Mouse (Mus musculus): ENCODE results near the gene Slc30a4. TPM values are rescaled to one million over a fixed set of nuclear protein-coding genes. Genes with fewer than 3 reads are reported as not detected.

The Slc30a4 gene
- 10 to 100 TPM; 12.1 to 12.4 TPM for total RNA-seq (2021)
- long read RNA-seq, experiment 1, full-length matches to known transcripts, result 2 of 2 reads
- long read RNA-seq, experiment 1, partial matches to known transcripts, result 0 of 2 reads
- long read RNA-seq, experiment 1, other reads (novel, unspliced or antisense), result 0 of 2 reads
- long read RNA-seq, experiment 2, full-length matches to known transcripts, result 3 of 5 reads
- long read RNA-seq, experiment 2, partial matches to known transcripts, result 1 of 5 reads
- long read RNA-seq, experiment 2, other reads (novel, unspliced or antisense), result 1 of 5 reads

DNA sequence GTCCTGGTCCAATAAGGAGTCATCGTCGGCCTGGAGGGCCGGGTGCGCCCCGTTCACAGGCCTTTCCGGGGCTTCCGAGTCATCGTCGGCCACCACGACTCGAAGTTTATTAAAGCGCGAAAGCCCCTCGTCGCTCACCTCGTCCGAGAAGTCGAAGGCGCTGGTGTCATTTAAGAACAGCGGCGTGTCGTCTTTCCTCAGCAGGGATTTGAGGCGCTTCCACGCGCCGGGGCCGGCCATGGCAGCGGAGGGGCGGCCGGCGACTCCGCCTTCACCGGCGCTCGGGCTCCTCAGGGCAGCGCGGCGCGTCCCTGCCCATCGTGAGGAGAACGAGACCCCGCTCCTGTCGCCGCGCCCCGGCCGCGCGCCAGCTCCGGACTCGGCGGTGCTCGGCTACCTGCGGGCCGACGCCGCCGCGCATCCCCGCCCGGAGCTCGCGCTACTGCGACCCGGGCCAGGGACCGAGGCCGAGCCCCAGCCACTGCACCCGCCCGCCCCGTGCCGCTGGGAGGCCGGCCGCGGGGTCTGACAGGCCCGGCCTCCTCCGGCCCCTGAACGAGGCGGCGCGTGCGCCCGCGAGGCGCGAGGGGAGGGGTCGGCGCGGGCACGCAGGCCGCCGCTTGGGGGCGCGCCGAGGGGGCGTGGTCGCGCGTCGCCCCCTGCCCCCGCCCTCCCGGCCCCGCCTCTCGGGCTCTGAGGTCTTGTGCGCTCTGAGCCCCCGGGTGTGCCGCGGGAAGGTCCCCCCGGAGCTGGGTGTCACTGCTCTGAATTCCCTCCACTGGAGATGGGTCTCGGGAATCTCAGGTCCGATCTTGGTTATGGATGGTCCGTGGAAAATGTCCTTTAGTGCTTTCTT lies at the start of gene Slc30a4:
Gene Slc30a4 (minus strand): TSS at position 483 of the 856 bp plus-strand sequence.
- intact Hi-C loops (cut with DNase I), result loop anchor here (5.0 kb wide), 1 partner anchor 35 kb away; the partner anchor contains the start of gene Bloc1s6
- peak; percentile 64 to 75 for DNase-seq

GRCm38 (mm10) chr2:122746461-122746860 lies 44.0 kb upstream of the Slc30a4 start:
- no peak for DNase-seq
- intact Hi-C loops (cut with DNase I), result no loop called here

DNA sequence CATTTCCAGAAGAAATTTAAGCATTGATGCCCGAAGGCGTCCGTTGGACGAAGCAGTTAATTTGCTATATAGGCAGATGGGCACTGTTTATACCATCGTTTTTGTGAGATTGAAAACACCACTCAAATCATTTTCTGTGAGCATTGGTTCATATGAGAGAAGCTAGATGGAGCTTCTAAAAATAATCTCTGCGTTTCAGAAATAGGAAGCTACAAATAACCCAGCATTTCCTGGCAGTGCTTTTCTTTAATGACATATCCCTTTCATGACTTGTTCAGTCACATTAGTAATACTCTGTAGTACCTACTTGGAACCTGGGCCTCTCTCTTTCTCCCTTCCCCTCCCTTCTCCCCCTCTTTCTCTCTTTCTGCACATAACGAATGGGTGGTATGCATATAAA lies 36.6 kb upstream of the Slc30a4 start:
- no peak for DNase-seq
- intact Hi-C loops (cut with DNase I), result loop anchor here (5.0 kb wide), 1 partner anchor 37 kb away; the partner anchor contains the start of gene Slc30a4

- intact Hi-C loops (cut with DNase I), result loop anchor here (5.0 kb wide), 1 partner anchor 36 kb away; the partner anchor contains the start of gene Slc30a4
- peak; percentile 86 to 91 for DNase-seq
These were observed 35.7 kb upstream of the Slc30a4 start, which contains the start of gene Bloc1s6 for GRCm38 (mm10) chr2:122737894-122738830. Bloc1s6 (plus strand) TSS chr2:122738503.

DNA sequence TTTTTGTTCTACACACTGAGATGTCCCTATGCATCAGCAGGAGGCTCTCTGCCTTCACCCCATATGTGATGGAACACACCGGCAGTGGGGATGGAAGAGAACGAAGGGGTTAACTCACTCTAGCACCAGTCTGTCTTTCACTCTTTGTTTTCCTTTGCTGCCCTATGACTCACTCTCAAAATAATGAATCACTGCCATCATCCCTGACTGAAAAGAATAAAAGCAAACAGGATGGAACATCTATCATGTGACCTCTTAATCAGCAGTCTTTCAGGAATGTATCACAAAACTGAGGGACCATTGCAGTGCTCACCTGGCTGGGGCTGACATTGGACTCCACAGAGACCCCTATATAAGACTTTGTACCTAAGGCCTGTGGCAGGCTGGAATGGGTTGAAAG lies 29.0 kb upstream of the Slc30a4 start:
- intact Hi-C loops (cut with DNase I), result no loop called here
- no peak for DNase-seq

DNA sequence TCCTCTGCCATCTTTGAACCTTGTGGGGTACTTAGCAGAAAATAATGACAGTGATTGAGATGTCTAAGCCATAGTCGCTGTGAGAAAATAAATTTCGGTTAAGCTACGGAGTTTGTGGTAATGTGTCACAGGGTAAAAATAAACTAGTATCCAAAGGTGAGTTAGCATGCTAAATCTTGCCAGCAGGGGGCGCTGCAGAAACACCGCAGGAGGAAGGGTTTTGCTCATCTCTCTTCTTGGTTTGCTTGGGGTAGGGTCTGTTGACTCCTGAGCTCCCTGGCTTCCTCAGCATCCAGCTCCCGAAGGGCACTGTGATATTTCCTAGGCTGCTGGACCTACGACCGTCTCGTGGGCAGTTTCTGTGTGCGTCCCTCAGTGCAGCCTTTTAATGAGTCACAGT lies 23.1 kb upstream of the Slc30a4 start:
- intact Hi-C loops (cut with DNase I), result no loop called here
- no peak for DNase-seq

GRCm38 (mm10) chr2:122720564-122720963 lies 18.1 kb upstream of the Slc30a4 start:
- DNase-seq, result no peak
- intact Hi-C loops (cut with DNase I), result no loop called here

DNA sequence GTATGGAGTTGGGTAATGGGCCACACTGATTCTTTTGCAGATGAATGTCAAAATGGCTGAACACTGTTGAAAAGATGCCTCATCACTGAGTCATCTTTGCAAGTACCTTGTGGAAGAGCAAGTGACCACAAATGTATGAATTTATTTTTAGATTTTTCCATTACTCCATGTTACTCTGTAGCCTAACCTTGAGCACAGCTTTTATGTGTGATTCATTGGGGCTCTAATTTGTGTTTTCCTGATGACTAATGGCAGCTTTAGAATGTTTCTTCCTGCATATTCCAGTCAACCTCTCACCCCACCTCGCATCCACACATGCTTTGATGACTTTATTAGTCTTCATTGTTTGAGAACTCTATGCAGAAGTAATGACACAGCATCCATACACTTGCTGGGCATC lies 16.8 kb upstream of the Slc30a4 start:
- DNase-seq, result no peak
- intact Hi-C loops (cut with DNase I), result no loop called here

GRCm38 (mm10) chr2:122716301-122716842 lies 13.9 kb upstream of the Slc30a4 start:
- no peak for DNase-seq
- intact Hi-C loops (cut with DNase I), result no loop called here

- DNase-seq, result no peak
- intact Hi-C loops (cut with DNase I), result no loop called here
These were observed 12.8 kb upstream of the Slc30a4 start for GRCm38 (mm10) chr2:122715148-122715692.

DNA sequence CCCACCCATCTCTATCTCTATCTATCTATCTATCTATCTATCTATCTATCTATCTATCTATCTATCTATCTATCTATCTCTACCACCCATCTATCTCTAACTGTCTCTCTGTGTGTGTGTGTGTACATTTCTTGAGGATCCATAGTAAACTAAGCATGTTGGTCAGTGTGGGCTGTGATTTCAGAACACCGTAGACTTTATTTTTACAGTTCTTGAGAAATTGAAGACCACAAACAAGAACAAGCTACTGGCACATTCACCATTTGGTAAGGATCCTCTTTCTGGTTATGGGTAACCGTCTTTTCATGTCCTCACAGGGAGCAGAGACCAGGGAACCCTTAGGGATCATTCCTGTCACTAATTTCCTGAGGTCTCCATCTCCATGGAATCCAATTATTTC lies 10.4 kb upstream of the Slc30a4 start:
- intact Hi-C loops (cut with DNase I), result no loop called here
- no peak for DNase-seq

- intact Hi-C loops (cut with DNase I), result no loop called here
- DNase-seq, result no peak
These were observed 9.4 kb upstream of the Slc30a4 start for GRCm38 (mm10) chr2:122711911-122712310.

GRCm38 (mm10) chr2:122709156-122709555 lies 6.7 kb upstream of the Slc30a4 start:
- no peak for DNase-seq
- intact Hi-C loops (cut with DNase I), result no loop called here

DNA sequence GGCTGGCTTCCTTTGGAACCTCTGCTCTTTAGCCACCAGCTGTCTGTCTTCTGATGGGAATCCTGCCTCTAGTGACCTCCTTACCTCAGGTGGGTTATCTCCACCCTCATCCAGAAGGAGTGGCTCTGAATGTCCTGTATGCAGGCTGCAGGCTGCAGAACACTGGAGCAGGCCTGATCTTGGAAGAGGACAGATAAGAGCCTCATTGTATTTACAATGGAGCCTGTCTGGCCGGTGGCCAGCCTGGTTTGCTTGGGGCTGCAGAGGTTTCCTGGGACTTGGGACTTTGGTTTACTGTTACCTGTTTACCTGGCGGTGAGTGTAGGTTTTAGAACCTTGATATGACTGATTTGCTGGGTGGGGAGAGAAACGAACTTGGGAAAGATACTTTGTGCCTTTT lies 5.6 kb upstream of the Slc30a4 start:
- intact Hi-C loops (cut with DNase I), result no loop called here
- no peak for DNase-seq

GRCm38 (mm10) chr2:122704572-122704971 lies 2.1 kb upstream of the Slc30a4 start:
- intact Hi-C loops (cut with DNase I), result loop anchor here (5.0 kb wide), 1 partner anchor 33 kb away; the partner anchor contains the start of gene Bloc1s6
- no peak for DNase-seq

- intact Hi-C loops (cut with DNase I), result loop anchor here (5.0 kb wide), 1 partner anchor 35 kb away; the partner anchor contains the start of gene Bloc1s6
- no peak for DNase-seq
These were observed 637 bp downstream of the Slc30a4 start for GRCm38 (mm10) chr2:122701871-122702180.

- no peak for DNase-seq
- intact Hi-C loops (cut with DNase I), result loop anchor here (5.0 kb wide), 1 partner anchor 36 kb away; the partner anchor contains the start of gene Bloc1s6
These were observed 1.5 kb downstream of the Slc30a4 start for GRCm38 (mm10) chr2:122701012-122701411.

- no peak for DNase-seq
- intact Hi-C loops (cut with DNase I), result no loop called here
These were observed 4.9 kb downstream of the Slc30a4 start for GRCm38 (mm10) chr2:122697526-122697925.

DNA sequence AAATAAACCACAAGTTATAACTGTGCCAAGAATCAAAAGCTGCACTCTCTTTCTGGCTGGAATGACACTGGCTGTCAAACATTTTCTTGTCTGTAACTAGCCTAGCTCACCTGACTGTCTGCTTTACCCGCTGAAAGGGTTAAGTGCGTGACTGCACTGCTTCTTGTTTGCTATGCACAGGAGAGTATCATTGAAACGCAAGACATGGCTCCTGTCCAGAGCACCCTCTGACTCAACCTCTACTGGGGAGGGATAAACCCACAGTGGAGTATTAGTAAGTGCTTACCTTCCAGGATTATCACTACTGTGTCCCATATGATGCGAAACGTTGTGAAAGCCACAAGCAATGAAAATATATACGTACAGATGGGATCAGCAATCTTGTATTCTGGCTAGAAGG lies 15.8 kb downstream of the Slc30a4 start:
- intact Hi-C loops (cut with DNase I), result no loop called here
- DNase-seq, result no peak

- DNase-seq, result no peak
- intact Hi-C loops (cut with DNase I), result no loop called here
These were observed 18.8 kb downstream of the Slc30a4 start for GRCm38 (mm10) chr2:122683641-122684040.
